Mouse (Mus musculus) G1E (cell line): ENCODE measurements around the gene Arhgef1. TPM values are rescaled to one million over a fixed set of nuclear protein-coding genes. Genes with fewer than 3 reads are reported as not detected.

Source experiments
- ATAC-seq: 2 replicates; pipeline ENCODE4 v1.8.0; 2016; ENCODE audit warnings: mild to moderate bottlenecking; ENCODE audit not compliant: insufficient number of reproducible peaks, poor library complexity, low FRiP score, severe bottlenecking; ENCODE audit errors: extremely low read depth
- DNase-seq: peaks from one replicate; pipeline ENCODE4 v3.0.0; 2012; ENCODE audit warnings: low spot score
- H3K27me3 ChIP-seq: 2 replicates; pipeline ENCODE4 v1.6.1; 2012; ENCODE audit warnings: mild to moderate bottlenecking, low read length, inconsistent platforms; ENCODE audit not compliant: insufficient read depth
- H3K36me3 ChIP-seq: replicated peaks from 2 replicates; pipeline ENCODE3; 2012; ENCODE audit warnings: mild to moderate bottlenecking, inconsistent platforms
- H3K4me1 ChIP-seq: 2 replicates; pipeline ENCODE4 v1.6.1; 2012; ENCODE audit warnings: low read depth, low read length, inconsistent platforms, mixed read lengths; ENCODE audit not compliant: insufficient read depth
- H3K4me3 ChIP-seq: 2 replicates; pipeline ENCODE4 v1.5.1; 2012; ENCODE audit warnings: low read depth, mild to moderate bottlenecking, inconsistent platforms, low read length, moderate library complexity, mixed read lengths
- H3K9me3 ChIP-seq: replicated peaks from 2 replicates; pipeline ENCODE4 v1.6.1; 2012; ENCODE audit warnings: inconsistent platforms
- CTCF ChIP-seq: IDR thresholded peaks from 2 replicates; pipeline ENCODE4 v1.5.1; 2012; ENCODE audit warnings: low read depth, low read length, inconsistent platforms, mixed read lengths
- GATA1 ChIP-seq: IDR thresholded peaks from 2 replicates; pipeline ENCODE4 v1.6.1; 2012; ENCODE audit warnings: borderline replicate concordance, low read length, inconsistent platforms, mixed read lengths
- GATA2 ChIP-seq: IDR thresholded peaks from 2 replicates; pipeline ENCODE4 v1.6.1; 2012; ENCODE audit warnings: low read depth, low read length, inconsistent platforms, borderline replicate concordance
- POLR2AphosphoS5 ChIP-seq: IDR thresholded peaks from 2 replicates; pipeline ENCODE4 v1.6.1; 2012; ENCODE audit warnings: low read depth, low read length, inconsistent platforms; ENCODE audit not compliant: insufficient replicate concordance
- TAL1 ChIP-seq: conservative IDR thresholded peaks from 2 replicates; pipeline ENCODE4 v1.6.1; 2012; ENCODE audit warnings: low read depth, low read length, inconsistent platforms, mixed read lengths
- polyA plus RNA-seq: library from polyadenylated mRNA; stranded (reverse); fragments of >175 nt; gene quantifications from 2 replicates; pipeline ENCODE4 v1.2.3, GENCODE M21; 2012
- total RNA-seq, 2 experiments: library from RNA; stranded (forward) in 1 of 2; stranded (reverse) in 1 of 2; fragments of 200-1000 nt in 1 of 2; fragments of >200 nt in 1 of 2; fragmentation: Nextera tagmentation in 1 of 2; gene quantifications; 2 replicates each; pipeline ENCODE4 v1.2.3; 2014 to 2017

Gene Arhgef1
- total and polyA plus RNA-seq, 3 experiments = 48.2 to 371 (median 97.4) TPM

- DNase-seq = peak; percentile 77
Observed at GRCm38 (mm10) chr7:24949958-24950623, 47.4 kb downstream of the Arhgef1 start.

GRCm38 (mm10) chr7:24953966-24954365 lies 51.3 kb downstream of the Arhgef1 start:
- Histone ChIP-seq H3K36me3 (no peaks in the 10 kb centered on the region), H3K27me3 (no peaks in the 10 kb centered on the region; the same call in 1 of the 2 replicates), H3K4me1 (peaks cover 4% of the 10 kb centered on the region; the same call in 1 of the 2 replicates), H3K4me3 (no peak overlapping the region), H3K9me3 (0 out of 2 replicates have a peak, but pooled peaks cover 4% of the 10 kb centered on the region)
- no peak for DNase-seq
- no peak for TF ChIP-seq TAL1
- no peak for TF ChIP-seq CTCF
- no peak for TF ChIP-seq POLR2AphosphoS5
- no peak for TF ChIP-seq GATA2
- no peak for TF ChIP-seq GATA1
- ATAC-seq = no peak

More at GRCm38 (mm10) chr7:24949958-24950623, 47.4 kb downstream of the Arhgef1 start:
- Histone ChIP-seq H3K27me3 (peaks cover 7% of the 10 kb centered on the region; the same call in 1 of the 2 replicates), H3K36me3 (no peaks in the 10 kb centered on the region), H3K4me3 (no peak overlapping the region), H3K9me3 (no peaks in the 10 kb centered on the region), H3K4me1 (peaks cover 4% of the 10 kb centered on the region; the same call in 1 of the 2 replicates)
- TF ChIP-seq POLR2AphosphoS5 (no peak), GATA1 (no peak), CTCF (peak; percentile 43), TAL1 (no peak), GATA2 (no peak)
- ATAC-seq = no peak

GRCm38 (mm10) chr7:24954450-24954849 lies 51.7 kb downstream of the Arhgef1 start:
- H3K4me1 ChIP-seq = peaks cover 4% of the 10 kb centered on the region; the same call in 1 of the 2 replicates
- DNase-seq (no peak), ATAC-seq (no peak)
- 0 out of 2 replicates have a peak, but pooled peaks cover 4% of the 10 kb centered on the region for H3K9me3 ChIP-seq
- TF ChIP-seq CTCF = no peak
- TF ChIP-seq POLR2AphosphoS5 = no peak
- TF ChIP-seq GATA2 = no peak
- no peak for TF ChIP-seq GATA1
- TF ChIP-seq TAL1 = no peak
- no peak overlapping the region for H3K4me3 ChIP-seq
- no peaks in the 10 kb centered on the region; the same call in 1 of the 2 replicates for H3K27me3 ChIP-seq
- H3K36me3 ChIP-seq = no peaks in the 10 kb centered on the region

GRCm38 (mm10) chr7:24955226-24955625 lies 52.5 kb downstream of the Arhgef1 start:
- DNase-seq (no peak), ATAC-seq (no peak)
- no peaks in the 10 kb centered on the region; the same call in 1 of the 2 replicates for H3K27me3 ChIP-seq
- no peaks in the 10 kb centered on the region for H3K36me3 ChIP-seq
- H3K4me1 ChIP-seq = peaks cover 1% of the 10 kb centered on the region; the same call in 1 of the 2 replicates
- 0 out of 2 replicates have a peak, but pooled peaks cover 4% of the 10 kb centered on the region for H3K9me3 ChIP-seq
- H3K4me3 ChIP-seq = no peak overlapping the region
- TF ChIP-seq GATA2 (no peak), POLR2AphosphoS5 (no peak), TAL1 (no peak), CTCF (no peak), GATA1 (no peak)

- ATAC-seq (no peak), DNase-seq (no peak)
- H3K4me1 ChIP-seq = no peaks in the 10 kb centered on the region; the same call in 1 of the 2 replicates
- peaks cover 2% of the 10 kb centered on the region; the same call in 1 of the 2 replicates for H3K27me3 ChIP-seq
- TF ChIP-seq GATA2 (no peak), GATA1 (no peak), TAL1 (no peak)
- H3K9me3 ChIP-seq = no peaks in the 10 kb centered on the region
- H3K36me3 ChIP-seq = peaks cover 7% of the 10 kb centered on the region
- H3K4me3 ChIP-seq = no peak overlapping the region
Observed at GRCm38 (mm10) chr7:24964288-24964687, 61.6 kb downstream of the Arhgef1 start.

- peak; percentile 61 for DNase-seq
- TF ChIP-seq TAL1 = no peak
- TF ChIP-seq GATA2 = no peak
- peak; percentile 42; the same call in 1 of the 2 replicates for TF ChIP-seq CTCF
- TF ChIP-seq GATA1 = no peak
- no peak for TF ChIP-seq POLR2AphosphoS5
- peaks cover 13% of the 10 kb centered on the region for H3K36me3 ChIP-seq
- H3K9me3 ChIP-seq = no peaks in the 10 kb centered on the region
- H3K4me3 ChIP-seq = no peak overlapping the region
- no peak for ATAC-seq
- H3K27me3 ChIP-seq = peaks cover 2% of the 10 kb centered on the region; the same call in 1 of the 2 replicates
- H3K4me1 ChIP-seq = peaks cover 2% of the 10 kb centered on the region; the same call in 1 of the 2 replicates
Observed at GRCm38 (mm10) chr7:24964897-24965535, 62.3 kb downstream of the Arhgef1 start.
